Mouse (Mus musculus) erythroblast, embryonic 14.5 days (primary cell): Measurements from ENCODE around the gene Ccdc33.

Experiments used
- GATA1 ChIP-seq: IDR thresholded peaks from 2 replicates; pipeline ENCODE4 v1.6.1; 2012; ENCODE audit warnings: low read length, inconsistent platforms, mixed read lengths
- TAL1 ChIP-seq: IDR thresholded peaks from 3 replicates; pipeline ENCODE4 v1.6.1; 2012; ENCODE audit warnings: low read length, inconsistent platforms, mixed read lengths

DNA sequence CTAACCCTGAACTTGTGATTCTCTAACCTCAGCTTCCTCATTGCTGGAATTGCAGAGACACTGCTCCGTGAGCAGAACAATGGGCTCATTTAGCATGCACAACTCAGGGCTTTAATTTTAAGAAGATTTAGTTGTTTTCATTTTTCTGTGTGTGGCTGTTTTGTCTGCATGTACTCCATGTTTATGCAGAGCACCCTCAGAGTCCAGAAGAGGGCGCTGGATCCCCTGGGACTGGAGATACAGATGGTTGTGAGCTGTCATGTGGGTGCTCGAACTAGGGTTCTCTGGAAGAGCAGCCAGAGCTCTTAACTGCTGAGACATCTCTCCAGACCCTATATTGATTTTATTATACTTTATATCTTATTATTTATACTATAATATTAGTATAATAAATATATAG is 109.0 kb downstream of the Ccdc33 start:
- no peak for TF ChIP-seq GATA1
- TF ChIP-seq TAL1 = no peak
